Mouse (Mus musculus): Measurements from ENCODE around the gene Rcn3. TPM values are rescaled to one million over a fixed set of nuclear protein-coding genes. Genes with fewer than 3 reads are reported as not detected.

Gene Rcn3
- total and polyA plus RNA-seq, 2 experiments from 2014 or later = 39.3 to 42.9 TPM

DNA sequence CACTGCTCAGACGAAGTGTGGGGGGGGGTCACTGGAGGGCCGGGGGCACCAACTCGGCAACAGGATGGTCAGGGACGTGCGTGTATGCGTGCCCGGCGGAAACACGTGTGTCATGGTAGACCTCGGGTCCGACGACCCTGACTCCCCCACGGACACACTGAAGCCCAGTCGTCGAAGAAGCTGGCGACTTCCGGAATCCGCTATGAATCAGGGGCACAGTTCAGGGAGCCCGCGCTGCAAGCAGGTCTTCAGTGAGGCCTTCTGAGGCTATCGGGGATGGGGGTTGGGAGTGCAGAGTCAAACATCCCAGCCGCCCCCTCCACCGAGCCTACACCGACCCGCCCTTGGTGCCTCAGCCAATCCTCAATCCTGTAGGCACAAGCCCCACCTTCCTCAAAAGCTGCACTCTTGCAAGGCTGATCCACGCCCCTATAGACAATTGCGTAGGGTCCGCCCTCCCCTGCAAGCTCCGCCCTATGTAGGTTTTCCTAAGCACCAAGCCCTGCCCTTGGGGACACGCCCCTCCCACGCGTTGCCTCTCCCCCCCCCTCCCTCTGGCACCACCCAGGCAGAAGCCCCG is 38.0 kb downstream of the Rcn3 start:
- DNase-seq (ENCODE audit: low spot score) (peak; percentile 95), ATAC-seq (peak; percentile 90)
- 0 out of 2 replicates have a peak, but pooled peaks cover 8% of the 10 kb centered on the region for H3K4me1 ChIP-seq (ENCODE audit: insufficient read depth, low read length)
- H3K4me2 ChIP-seq (ENCODE audit: low read depth, low read length) = peak overlapping the region; percentile 96
- peak overlapping the region; percentile 81 for H3K9ac ChIP-seq (replicated peaks; ENCODE audit: low read length)
- peaks cover 10% of the 10 kb centered on the region for H3K36me3 ChIP-seq (ENCODE audit: insufficient read depth, low read length)
- under 1% methylated on average over 32 of the region's 33 CpGs for WGBS
- peak overlapping the region; percentile 99 for H3K27ac ChIP-seq
- H3K9me3 ChIP-seq (ENCODE audit: low read length) = no peaks in the 10 kb centered on the region
- peak overlapping the region; percentile 88 for H3K4me3 ChIP-seq (ENCODE audit: low read length)
- no peak for TF ChIP-seq CTCF (IDR thresholded peaks at IDR 0.05; ENCODE audit: low read depth)
- no peaks in the 10 kb centered on the region for H3K27me3 ChIP-seq (ENCODE audit: insufficient read depth, low read length)

- no peak for TF ChIP-seq CTCF (IDR thresholded peaks at IDR 0.05; ENCODE audit: low read depth)
- DNase-seq (ENCODE audit: low spot score) (peak; percentile 85), ATAC-seq (peak; percentile 54)
- Histone ChIP-seq H3K36me3 (ENCODE audit: insufficient read depth, low read length) (peaks cover 17% of the 10 kb centered on the region), H3K27ac (peak overlapping the region; percentile 99), H3K9ac (replicated peaks; ENCODE audit: low read length) (peak overlapping the region; percentile 81), H3K9me3 (ENCODE audit: low read length) (no peaks in the 10 kb centered on the region), H3K4me3 (ENCODE audit: low read length) (peak overlapping the region; percentile 88), H3K4me1 (ENCODE audit: insufficient read depth, low read length) (0 out of 2 replicates have a peak, but pooled peaks cover 5% of the 10 kb centered on the region), H3K27me3 (ENCODE audit: insufficient read depth, low read length) (no peaks in the 10 kb centered on the region), H3K4me2 (ENCODE audit: low read depth, low read length) (peak overlapping the region; percentile 96)
- WGBS = under 1% methylated on average over 30 of the region's 59 CpGs
These were observed 38.7 kb downstream of the Rcn3 start for GRCm38 (mm10) chr7:45053117-45053930.

DNA sequence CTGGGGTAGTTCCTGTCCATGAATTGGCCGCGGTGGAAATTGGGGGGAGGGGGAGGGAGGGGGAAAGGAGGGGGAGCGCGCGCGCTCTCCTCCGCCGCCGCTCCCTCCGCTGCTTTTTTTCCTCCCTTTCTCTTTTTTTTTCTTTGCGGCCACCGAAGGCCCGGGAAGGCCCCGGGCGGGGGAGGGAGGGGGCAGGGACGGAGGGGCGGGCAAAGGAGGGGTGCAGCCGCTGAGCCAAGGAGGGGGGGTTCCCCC is 39.2 kb downstream of the Rcn3 start, which contains the start of gene Prr12:
Gene Prr12, minus strand, starts transcription at position 20 of the 255 bp plus-strand sequence.
- Histone ChIP-seq H3K4me1 (ENCODE audit: insufficient read depth, low read length) (0 out of 2 replicates have a peak, but pooled peaks cover 5% of the 10 kb centered on the region), H3K9me3 (ENCODE audit: low read length) (no peaks in the 10 kb centered on the region), H3K27me3 (ENCODE audit: insufficient read depth, low read length) (no peaks in the 10 kb centered on the region), H3K36me3 (ENCODE audit: insufficient read depth, low read length) (peaks cover 23% of the 10 kb centered on the region), H3K4me3 (ENCODE audit: low read length) (peak within 1 kb of the TSS; percentile 88), H3K9ac (replicated peaks; ENCODE audit: low read length) (peak within 1 kb of the TSS; percentile 81), H3K27ac (peak within 1 kb of the TSS; percentile 99), H3K4me2 (ENCODE audit: low read depth, low read length) (peak within 1 kb of the TSS; percentile 96)
- WGBS = 0% methylated on average over 3 of the region's 18 CpGs
- TF ChIP-seq CTCF (IDR thresholded peaks at IDR 0.05; ENCODE audit: low read depth) = no peak
- DNase-seq (ENCODE audit: low spot score) (peak; percentile 77), ATAC-seq (peak; percentile 10; the same call in 1 of the 2 replicates)

- TF ChIP-seq CTCF (IDR thresholded peaks at IDR 0.05; ENCODE audit: low read depth) = no peak
These were observed 39.7 kb downstream of the Rcn3 start for GRCm38 (mm10) chr7:45052181-45052861.

GRCm38 (mm10) chr7:45051601-45051974 is 40.4 kb downstream of the Rcn3 start:
- peak overlapping the region; percentile 88 for H3K4me3 ChIP-seq (ENCODE audit: low read length)
- H3K27ac ChIP-seq = peak overlapping the region; percentile 99
- 0 out of 2 replicates have a peak, but pooled peaks cover 5% of the 10 kb centered on the region for H3K4me1 ChIP-seq (ENCODE audit: insufficient read depth, low read length)
- WGBS = 1% methylated on average over 13 of the region's 13 CpGs
- no peaks in the 10 kb centered on the region for H3K9me3 ChIP-seq (ENCODE audit: low read length)
- H3K27me3 ChIP-seq (ENCODE audit: insufficient read depth, low read length) = no peaks in the 10 kb centered on the region
- H3K9ac ChIP-seq (replicated peaks; ENCODE audit: low read length) = peak overlapping the region; percentile 81
- ATAC-seq (no peak), DNase-seq (ENCODE audit: low spot score) (no peak)
- H3K36me3 ChIP-seq (ENCODE audit: insufficient read depth, low read length) = peaks cover 34% of the 10 kb centered on the region
- H3K4me2 ChIP-seq (ENCODE audit: low read depth, low read length) = peak overlapping the region; percentile 96
- no peak for TF ChIP-seq CTCF (IDR thresholded peaks at IDR 0.05; ENCODE audit: low read depth)

More at GRCm38 (mm10) chr7:45052181-45052861, 39.7 kb downstream of the Rcn3 start:
- Histone ChIP-seq H3K27ac (peak overlapping the region; percentile 99), H3K9ac (replicated peaks; ENCODE audit: low read length) (peak overlapping the region; percentile 81), H3K4me2 (ENCODE audit: low read depth, low read length) (peak overlapping the region; percentile 96), H3K4me3 (ENCODE audit: low read length) (peak overlapping the region; percentile 88), H3K36me3 (ENCODE audit: insufficient read depth, low read length) (peaks cover 27% of the 10 kb centered on the region), H3K27me3 (ENCODE audit: insufficient read depth, low read length) (no peaks in the 10 kb centered on the region), H3K4me1 (ENCODE audit: insufficient read depth, low read length) (0 out of 2 replicates have a peak, but pooled peaks cover 5% of the 10 kb centered on the region), H3K9me3 (ENCODE audit: low read length) (no peaks in the 10 kb centered on the region)
- 1% methylated on average over 37 of the region's 38 CpGs for WGBS
- peak; percentile 39 for DNase-seq (ENCODE audit: low spot score)
- ATAC-seq = no peak

GRCm38 (mm10) chr7:45050945-45051600 is 40.9 kb downstream of the Rcn3 start:
- no peak for TF ChIP-seq CTCF (IDR thresholded peaks at IDR 0.05; ENCODE audit: low read depth)
- ATAC-seq (peak; percentile 77), DNase-seq (ENCODE audit: low spot score) (peak; percentile 96)
- H3K27ac ChIP-seq = peak overlapping the region; percentile 99; the same call in 1 of the 2 replicates
- H3K9me3 ChIP-seq (ENCODE audit: low read length) = no peaks in the 10 kb centered on the region
- 10% methylated on average over 16 of the region's 16 CpGs for WGBS
- 0 out of 2 replicates have a peak, but pooled peaks cover 5% of the 10 kb centered on the region for H3K4me1 ChIP-seq (ENCODE audit: insufficient read depth, low read length)
- H3K36me3 ChIP-seq (ENCODE audit: insufficient read depth, low read length) = peaks cover 39% of the 10 kb centered on the region
- peak overlapping the region; percentile 88 for H3K4me3 ChIP-seq (ENCODE audit: low read length)
- peak overlapping the region; percentile 81; the same call in 1 of the 2 replicates for H3K9ac ChIP-seq (replicated peaks; ENCODE audit: low read length)
- peak overlapping the region; percentile 96 for H3K4me2 ChIP-seq (ENCODE audit: low read depth, low read length)
- H3K27me3 ChIP-seq (ENCODE audit: insufficient read depth, low read length) = no peaks in the 10 kb centered on the region

Data from hindbrain, postnatal 0 days (tissue).